Mouse (Mus musculus): ENCODE results near the gene Acsm2.

Acsm2 gene

GRCm38 (mm10) chr7:119594530-119595107 is 40.5 kb downstream of the Acsm2 start:
- WGBS = 81% methylated on average over 3 of the region's 3 CpGs

DNA sequence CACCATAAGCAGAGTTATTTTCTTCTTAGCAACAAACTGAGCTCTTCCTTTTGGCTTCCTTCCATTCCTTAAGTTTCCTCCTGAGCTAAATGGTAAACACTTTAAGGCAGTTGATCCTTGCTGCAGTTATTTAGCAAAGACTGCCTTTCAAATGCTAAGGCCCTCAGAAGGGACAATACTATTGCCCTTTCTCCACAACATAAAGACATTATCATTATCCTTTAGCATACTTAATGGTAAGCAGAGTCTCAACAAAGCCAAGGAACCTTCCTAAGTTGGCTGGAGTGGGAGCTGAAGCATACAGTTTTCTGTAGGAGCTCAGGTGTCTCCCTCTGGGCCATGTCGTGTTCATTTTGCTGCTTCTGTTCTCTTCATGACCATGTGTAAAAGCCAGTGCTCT is 41.2 kb downstream of the Acsm2 start:
- 52% methylated on average over 1 of the region's 1 CpGs for WGBS

DNA sequence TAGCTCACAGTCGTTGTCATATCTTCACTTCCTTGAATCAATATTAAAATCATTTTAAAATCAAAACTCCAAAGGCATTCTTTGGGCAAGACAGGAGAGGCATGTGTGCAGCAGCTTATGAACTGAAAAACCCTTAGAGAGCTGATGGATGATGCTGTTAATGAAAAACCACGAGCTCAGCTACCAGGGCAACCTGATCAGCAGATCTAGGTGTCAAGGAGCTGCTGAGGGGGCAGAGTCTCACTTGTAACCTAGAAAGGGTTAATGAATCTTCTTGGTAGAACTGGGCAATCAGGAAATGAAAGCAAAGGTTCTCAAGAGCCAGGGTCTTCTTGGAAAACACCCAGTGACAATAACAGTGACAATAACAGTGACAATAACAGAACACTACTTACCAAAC is 42.4 kb downstream of the Acsm2 start:
- 63% methylated on average over 2 of the region's 2 CpGs for WGBS

DNA sequence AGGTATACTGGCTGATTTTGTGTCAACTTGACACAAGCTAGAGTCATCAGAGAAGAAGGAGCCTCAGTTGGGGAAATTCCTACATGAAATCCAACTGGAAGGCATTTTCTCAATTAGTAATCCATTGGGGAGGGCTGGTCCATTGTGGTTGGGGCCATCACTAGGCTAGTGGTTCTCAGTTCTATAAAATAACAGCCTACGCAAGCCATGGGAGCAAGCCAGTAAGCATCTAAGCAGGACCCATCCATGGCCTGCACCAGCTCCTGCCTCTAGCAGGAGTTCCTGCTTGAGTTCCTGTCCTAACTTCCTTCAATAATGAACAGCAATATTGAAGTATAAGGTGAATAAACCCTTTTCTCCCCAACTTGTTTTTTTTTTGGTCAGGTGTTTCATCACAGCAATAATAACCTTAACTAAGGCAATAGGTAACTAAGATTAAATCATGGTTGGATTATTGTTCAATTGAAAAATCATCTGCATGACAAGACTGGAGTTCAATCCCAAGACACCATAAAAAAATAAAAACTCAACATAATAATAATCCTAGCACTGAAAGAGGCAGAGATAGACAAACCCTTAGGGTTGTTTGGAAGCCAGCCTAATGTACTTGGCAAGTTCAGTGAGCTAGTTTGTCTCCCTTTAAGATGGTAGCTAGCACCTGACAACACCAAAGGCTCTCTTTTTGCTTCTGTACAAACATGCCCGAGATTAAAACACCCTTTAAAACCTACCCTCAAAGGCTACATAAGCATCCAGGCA is 47.2 kb downstream of the Acsm2 start:
- WGBS = 83% methylated on average over 2 of the region's 2 CpGs

- 91% methylated on average over 1 of the region's 1 CpGs for WGBS
Measured at GRCm38 (mm10) chr7:119601954-119602317, 47.8 kb downstream of the Acsm2 start.

- WGBS = 85% methylated on average over 2 of the region's 2 CpGs
Measured at GRCm38 (mm10) chr7:119604903-119605483, 50.9 kb downstream of the Acsm2 start.

GRCm38 (mm10) chr7:119605926-119606663 is 52.0 kb downstream of the Acsm2 start:
- 69% methylated on average over 9 of the region's 9 CpGs for WGBS

GRCm38 (mm10) chr7:119606664-119607076 is 52.5 kb downstream of the Acsm2 start, which contains the start of gene Acsm1:
TSS of gene Acsm1 (plus strand) at chr7:119607026.
- 85% methylated on average over 5 of the region's 5 CpGs for WGBS

DNA sequence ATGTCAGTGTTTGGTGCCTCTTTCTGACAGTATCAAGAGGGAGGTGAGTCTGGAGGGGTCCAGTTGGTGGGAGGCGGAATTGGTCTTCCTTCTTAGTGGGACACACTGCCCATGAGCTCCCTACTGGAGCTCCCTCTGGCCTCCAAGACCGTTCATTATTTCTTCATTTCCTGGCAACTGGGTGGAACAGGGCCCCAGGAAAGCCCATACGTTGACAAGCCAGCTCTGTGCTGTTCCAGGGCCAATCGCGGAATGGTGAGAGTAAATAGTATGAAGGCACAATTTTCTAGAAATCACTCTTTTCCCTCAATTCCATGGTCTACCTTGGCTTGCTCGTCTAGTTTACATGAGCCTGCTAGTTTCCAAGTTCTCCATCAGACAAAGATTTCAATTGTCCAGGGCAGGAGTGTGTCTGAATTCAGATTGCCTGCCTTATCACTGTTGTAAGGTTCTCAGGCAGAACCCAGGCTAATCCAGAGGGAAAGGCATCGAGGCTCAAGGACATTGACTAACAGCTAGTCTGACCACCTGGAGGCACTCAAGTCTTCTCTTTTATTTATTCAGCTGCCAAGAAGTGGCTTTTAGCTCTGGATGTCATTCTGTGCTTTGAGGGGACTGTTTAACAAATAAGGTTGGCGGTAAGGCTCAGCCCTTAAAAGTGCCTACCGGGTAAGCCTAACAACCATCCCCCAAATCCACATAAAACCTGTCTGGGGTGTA is 53.8 kb downstream of the Acsm2 start:
- 84% methylated on average over 9 of the region's 9 CpGs for WGBS

DNA sequence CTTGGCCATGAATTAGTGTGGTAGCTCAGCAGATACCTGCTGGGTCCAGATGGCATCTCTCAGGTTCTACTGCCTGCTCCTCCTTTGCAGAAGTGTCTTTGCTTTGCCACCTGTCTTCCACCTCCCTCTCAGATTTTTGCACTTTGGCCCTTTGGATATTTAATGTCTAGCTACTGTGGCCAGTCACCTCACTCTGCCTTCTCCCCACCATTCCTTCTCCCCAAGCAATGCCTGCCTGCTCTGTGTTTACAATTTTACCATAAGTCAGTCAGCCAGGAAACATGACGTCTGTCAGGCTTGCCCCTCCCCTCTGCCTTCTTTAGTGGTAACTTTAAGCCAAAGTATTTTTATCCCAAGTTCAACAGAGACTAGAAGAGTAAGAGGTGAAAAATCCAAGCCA is 62.4 kb downstream of the Acsm2 start:
- 58% methylated on average over 1 of the region's 1 CpGs for WGBS

DNA sequence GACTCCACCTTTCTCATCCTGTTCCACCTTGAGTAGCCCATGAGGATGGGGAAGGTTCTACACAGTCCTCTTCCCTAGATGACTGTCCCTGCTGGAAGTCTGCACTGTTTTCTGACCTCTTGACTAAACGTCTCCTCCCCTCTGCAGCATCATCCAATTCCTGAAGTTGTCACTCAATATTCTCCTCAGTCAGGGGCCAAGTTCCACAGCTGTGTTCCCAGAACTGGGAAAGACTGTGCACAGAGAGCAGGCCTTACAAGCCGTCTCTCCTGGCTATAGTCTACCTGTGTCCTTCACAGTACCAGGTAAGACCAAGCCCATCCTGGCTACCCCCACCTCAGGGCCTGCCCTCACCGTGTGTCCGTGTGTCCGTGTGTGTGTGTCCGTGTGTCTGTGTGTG is 63.5 kb downstream of the Acsm2 start:
- WGBS = 87% methylated on average over 6 of the region's 6 CpGs

DNA sequence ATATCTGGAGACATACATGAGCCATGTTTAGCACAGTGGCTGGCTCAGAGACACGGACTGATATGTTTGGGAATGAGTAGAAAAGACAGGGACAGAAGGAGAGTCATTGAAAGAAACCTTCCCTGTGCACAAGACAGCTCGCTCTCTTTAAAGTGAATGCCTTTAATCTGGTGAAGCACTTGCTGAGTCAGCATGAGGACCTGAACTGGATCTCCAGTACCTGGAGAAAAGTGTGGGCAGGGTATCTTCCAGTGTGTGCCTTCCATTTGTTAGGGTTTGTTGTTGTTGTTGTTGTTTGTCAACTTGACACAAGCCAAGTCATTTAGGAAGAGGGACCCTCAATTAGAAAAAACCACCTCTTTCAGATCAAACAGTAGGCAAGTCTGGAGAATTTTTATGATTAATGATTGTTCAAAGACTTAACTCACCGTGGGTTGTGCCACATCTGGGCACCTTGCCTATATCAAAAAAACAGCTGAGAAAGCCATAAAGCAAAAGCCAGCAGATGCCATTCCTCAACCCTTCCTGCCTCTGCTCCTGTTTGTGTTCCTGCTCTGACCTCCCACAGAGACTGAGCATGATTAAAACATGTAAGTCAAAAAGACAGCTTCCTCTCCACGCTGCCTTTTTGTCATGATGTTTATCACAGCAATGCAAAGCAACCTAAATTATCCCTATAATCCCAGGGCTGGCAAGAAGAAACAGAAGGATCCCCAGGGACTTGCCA is 64.2 kb downstream of the Acsm2 start:
- 60% methylated on average over 4 of the region's 4 CpGs for WGBS

DNA sequence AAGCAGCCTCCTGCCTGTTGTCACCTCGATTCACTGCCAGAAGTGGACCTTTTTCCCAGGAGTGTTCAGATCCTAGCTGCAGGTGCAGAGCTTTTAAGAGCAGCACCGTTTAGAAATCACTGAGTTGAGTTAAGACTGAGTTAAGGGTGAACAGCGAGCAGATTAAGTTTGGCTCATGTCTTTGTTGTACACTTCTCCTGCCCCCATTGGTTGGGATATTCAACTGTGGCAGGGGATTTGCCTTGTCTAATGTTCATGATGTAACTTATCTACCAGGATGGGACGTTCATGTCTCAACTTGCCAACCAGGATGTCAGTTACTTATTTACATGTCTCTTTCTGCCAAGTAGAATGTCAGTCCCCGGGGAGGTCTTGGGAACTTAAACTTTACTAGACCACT is 88.2 kb downstream of the Acsm2 start:
- 76% methylated on average over 5 of the region's 5 CpGs for WGBS

Data from cerebral cortex, adult 2 months (tissue).